Mouse (Mus musculus) spleen, adult 12 weeks (tissue): ENCODE measurements around the gene Prkacb.

ENCODE experiments used
- DNase-seq: peaks from one replicate; pipeline ENCODE4 v3.0.0; 2022; ENCODE audit warnings: low spot score

Gene Prkacb

GRCm38 (mm10) chr3:146812901-146813393, at the start of gene Prkacb:
Prkacb (minus strand) TSS chr3:146812990.
- peak; percentile 72 for DNase-seq

DNA sequence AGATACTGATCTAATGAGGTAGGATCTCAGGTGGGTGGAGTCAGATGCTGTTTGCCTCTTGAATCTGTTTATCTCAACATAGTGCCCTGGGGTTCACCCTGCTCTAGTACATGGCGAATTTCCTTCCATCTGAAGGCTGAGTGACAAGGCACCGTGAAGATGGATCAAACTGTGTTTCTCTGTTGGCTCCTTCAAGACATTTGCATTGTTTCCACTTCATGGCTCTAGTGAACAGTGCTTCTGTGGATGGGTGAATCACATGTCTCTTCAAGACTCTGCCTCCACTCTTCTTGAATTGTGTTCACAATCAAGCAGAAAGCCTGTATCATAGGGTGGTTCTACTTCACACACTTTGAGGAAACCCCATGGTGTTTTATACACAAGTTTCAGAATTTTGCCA, 47.5 kb upstream of the Prkacb start:
- no peak for DNase-seq

GRCm38 (mm10) chr3:146857373-146857772, 44.6 kb upstream of the Prkacb start:
- no peak for DNase-seq

- DNase-seq, result no peak
Measured at GRCm38 (mm10) chr3:146854473-146855087, 41.8 kb upstream of the Prkacb start.

DNA sequence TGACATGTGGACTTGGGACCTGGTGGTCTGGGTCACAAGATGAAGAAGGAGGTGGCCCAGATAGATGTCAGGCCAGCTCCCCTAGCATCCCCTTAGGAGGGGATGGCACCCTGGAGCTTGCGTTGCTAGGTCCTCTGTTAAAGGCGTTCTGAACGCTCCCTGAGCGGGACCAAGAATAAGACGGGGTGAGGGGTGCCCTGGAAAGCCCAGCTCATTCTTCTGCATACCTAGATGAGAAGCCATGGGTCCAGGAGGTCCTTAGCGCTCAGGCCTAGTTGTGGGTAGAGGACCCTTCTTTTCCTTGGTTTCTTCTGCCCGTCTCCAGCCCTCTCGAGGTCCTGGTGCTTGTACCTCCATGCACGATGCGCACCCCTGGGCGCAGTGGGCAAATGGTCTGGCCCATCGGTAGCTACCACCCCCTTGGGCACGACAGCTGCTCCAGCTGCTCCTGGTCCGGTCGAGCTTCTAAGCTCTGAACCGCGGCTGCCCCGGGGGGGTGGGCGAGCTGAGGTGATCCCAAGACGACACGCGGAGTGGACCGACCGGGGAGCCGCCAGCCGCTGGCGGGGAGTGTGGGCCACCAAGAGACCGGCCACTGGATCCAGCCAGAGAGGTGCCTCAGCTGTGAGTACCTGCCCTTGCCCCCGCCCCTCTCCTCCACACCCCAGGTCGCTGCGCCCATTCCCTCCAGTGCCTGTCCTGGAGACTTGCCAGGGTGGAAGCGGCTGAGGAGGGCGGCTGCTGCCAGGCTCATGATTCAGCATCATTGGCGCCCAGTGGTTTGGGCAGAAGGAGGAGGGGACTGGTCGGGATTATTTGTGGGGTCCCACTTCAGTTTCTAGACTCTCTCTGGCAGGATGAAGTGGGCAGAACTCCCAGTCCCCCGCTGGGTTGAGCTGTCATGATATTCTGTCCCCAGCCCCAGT, 39.4 kb upstream of the Prkacb start, which contains the start of gene Ttll7:
TSS of gene Ttll7 (plus strand) at position 402 of the 926 bp plus-strand sequence.
- DNase-seq, result no peak

DNA sequence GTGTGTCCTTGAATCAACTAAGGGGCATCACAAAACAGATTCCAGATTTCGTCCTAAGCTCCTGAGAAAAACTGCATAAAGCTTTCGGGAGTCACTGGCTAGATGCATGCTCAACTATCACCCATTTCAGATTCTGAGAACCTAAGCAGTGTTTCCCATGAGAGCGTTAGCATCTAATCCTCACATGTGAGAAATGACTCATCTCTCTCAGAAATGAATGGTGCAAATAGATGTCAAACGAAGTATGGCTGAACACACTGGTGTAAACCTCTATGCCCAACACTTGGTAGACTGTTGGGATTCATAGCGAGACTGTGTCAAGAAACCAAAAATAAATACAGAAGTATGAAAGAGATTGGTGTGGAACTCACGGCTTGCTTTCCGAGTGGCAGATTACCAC, 36.6 kb upstream of the Prkacb start:
- DNase-seq, result no peak

DNA sequence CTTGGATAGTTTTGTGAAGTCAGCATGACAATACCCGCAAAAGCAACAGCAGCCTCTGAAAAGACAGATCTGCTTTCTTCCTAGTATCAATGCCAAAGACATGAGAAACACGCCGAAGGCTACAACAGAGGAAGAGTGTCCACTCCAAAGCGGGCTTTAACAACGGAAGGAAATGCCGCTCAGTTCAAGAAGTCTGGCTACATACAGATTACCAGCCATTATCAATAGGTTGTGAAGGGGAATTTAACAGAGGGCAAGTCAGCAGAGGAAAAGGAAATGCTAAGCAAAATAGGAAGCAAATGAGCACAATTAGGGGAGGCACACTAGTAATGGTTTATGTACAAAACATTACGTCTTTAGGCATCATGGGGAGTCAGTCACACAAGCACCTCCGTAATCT, 35.3 kb upstream of the Prkacb start:
- DNase-seq, result no peak

DNA sequence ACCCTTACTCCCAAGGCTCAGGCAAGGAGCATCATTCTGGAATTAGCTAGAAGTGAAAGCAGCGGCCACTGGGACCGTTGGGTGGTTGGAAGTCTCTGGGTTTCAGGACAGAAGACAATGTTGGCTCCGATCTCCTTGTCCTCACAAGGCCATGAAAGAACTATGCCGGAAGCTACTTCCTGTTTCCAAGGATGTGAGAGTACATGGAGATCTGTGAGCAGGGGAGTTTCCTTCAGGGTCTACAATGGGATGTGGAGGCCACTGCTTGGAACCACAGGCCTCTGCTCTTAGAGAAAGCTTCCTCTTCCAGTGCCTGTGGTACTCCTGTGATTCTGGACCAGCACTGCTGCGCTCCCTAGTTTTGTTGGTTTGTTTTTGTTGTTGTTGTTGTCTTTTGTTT, 33.4 kb upstream of the Prkacb start:
- DNase-seq, result no peak

GRCm38 (mm10) chr3:146843470-146843869, 30.7 kb upstream of the Prkacb start:
- no peak for DNase-seq

DNA sequence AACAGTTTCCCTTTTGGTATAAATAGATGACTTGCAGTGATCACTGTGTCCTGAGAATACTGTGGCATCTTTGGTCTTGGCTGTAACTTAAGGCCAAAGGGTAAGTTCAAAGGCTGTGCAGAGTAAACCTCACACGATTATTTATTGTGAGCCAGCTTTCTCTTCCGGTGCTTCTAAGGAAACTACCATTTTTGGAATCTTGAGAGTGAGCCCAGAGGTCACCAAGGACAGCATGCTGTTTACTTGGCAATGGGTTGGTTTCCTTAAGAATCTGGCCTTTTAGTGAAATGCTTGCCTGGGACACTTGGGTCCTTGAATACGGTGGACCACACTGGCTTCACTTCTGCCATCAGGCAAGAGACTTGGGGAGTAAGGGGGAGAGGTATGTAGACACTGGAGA, 30.0 kb upstream of the Prkacb start:
- no peak for DNase-seq

DNA sequence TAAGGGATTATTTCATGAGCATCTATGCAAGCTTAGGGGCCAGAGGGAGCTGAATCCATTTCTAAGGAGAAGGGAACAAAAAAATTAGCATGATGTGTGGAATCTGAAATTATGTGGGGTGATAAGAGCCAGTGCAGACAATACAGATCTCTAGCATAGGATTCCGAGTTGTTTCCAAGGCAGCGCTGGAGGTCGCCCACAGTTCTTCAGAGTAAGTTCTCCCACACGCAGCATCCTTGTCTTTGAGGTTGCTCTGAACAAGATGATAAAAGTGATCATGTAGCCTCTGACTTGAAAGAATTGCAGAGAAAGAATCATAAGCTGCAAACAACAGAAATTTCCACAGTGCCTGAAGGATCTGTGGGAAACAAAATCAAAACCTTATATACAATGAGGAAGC, 7.9 kb upstream of the Prkacb start:
- DNase-seq, result no peak

GRCm38 (mm10) chr3:146813624-146814023, 834 bp upstream of the Prkacb start:
- DNase-seq, result no peak

DNA sequence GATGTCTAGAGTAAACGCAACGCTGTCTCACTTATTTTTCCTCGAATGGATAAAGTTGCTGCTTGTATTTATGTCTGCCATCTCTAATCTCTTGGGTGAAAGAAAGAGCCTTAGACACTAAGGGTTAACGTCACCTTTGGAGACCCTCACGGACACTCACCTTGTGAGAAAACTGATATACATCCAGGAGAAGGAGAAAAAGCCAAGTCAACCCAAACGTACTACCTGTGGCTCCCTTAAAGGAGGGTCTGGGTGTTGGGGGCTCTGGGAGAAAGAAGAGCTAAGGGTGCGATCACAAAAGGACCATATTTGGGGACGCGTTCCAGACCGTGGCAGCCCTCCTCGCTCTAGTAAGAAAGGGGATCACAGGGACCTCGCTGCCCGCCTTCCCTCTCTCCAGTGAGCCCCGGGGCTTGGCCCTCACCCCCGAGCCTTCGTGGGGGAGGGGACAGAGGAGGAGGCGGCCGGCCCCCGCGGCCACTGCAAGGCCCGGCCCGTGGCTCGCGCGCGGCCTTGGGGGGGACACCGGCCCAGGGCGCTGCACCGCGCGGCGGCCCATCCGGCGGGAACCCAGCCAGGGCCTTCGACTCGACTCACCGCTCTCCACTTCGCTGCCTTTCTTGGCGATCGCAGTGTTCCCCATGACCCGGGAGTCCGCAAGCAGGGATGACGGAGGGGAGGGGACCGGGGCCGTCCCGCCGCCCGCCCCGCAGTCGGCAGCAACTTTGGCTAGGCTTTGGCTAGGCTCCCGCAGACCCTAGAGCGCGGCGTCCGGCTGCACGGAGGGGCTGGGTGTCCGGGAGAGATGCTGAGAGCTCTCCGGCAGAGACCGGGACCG, 530 bp downstream of the Prkacb start:
- peak; percentile 4 for DNase-seq

- no peak for DNase-seq
Measured at GRCm38 (mm10) chr3:146793554-146794257, 19.1 kb downstream of the Prkacb start.

DNA sequence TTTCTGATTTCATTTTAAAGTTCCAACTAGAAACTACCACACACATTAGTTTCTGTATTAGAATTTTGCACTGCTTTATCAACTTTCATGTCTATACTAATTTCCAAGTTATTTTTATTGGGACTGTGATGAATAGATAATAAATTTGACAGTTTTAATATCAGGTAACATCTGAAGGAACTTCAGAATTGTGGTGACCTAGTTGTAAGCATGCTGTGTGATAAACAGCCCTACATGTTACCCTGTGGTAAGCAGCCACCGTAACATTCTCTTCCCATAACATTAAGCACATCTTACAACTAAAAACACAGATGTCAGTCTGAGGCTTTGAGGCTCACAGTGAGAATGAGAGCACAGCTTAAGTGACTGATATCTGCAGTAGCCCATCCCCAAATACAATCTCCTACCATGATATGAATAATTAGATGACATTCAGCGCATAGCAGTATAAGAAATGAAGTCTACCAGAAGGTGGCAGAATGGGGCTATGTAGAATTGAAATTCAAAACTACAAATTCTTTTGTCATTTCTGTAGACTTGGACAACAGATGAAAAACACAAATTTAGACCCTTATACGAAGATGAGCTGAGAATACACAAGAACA, 20.5 kb downstream of the Prkacb start:
- DNase-seq, result no peak

DNA sequence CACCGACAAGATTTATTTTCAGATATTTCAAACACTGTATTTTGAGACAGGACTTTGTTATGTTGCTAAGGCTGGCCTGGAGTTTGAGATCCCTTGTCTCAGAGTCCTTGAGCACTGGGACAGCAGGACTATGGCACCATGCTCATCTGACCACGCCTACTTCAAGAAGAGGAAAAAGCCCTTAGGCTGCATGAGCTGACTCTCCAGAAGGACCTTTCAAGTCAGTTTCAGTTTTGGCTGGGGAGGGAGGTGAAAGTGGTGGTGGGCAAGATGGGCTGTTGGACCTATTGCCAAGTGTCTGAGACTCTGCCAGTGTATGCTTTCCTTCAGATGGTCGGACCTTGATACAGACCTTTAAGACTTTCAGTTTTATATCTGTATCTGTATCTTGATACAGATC, 28.6 kb downstream of the Prkacb start:
- DNase-seq, result no peak

DNA sequence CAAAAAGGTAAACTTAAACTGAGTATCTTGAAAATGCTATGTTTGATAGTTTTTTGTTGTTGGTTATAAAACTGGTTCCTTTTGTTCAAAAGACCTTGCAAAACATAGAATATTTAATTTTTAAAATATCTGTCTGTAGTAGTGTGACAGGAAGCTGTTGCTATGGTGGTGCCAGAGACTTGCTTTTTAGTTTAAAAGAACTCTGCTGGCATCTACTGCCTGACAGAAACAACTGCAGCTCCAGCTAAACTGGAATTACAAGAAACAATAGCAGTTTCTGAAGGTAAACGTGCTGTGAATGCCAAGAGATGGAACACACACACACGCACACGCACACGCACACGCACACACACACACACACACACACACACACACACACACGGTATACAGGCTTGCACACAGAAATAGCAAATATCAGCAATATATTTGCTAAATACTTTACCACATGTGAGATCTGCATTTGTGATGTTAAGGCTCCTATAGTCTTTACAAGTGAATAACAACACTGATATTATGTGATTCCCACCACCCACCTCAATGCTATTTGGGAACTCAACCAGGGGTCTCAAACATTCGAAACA, 29.1 kb downstream of the Prkacb start:
- no peak for DNase-seq

- no peak for DNase-seq
Measured at GRCm38 (mm10) chr3:146782548-146782947, 30.2 kb downstream of the Prkacb start.

GRCm38 (mm10) chr3:146781131-146781530, 31.7 kb downstream of the Prkacb start:
- no peak for DNase-seq

GRCm38 (mm10) chr3:146780241-146780640, 32.5 kb downstream of the Prkacb start:
- DNase-seq, result no peak

DNA sequence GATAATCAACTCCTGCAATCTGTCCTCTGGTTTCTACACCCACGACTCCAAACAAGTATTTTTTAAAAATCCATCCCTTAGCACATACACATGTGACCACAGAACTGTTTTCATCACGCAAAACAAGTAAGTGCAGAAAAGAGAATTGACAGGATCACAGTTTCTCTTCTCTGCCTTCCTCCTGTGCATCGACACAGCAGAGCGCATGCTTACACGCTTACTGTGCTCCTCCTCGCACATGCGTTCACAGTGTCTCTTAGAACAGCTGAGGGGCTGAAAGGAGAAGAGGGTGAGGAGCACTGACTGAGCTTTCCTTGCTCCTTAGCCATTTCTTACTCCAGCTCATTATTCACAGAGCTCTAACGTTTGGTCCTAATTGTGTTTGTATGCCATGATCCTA, 33.9 kb downstream of the Prkacb start:
- no peak for DNase-seq
